Mouse (Mus musculus) liver, embryonic 14.5 days (tissue): ENCODE results near the gene Kcna2.

Experiments
- CTCF ChIP-seq: IDR thresholded peaks from 2 replicates; pipeline ENCODE4 v1.5.1; 2016; ENCODE audit warnings: antibody characterized with exemption, low read depth, control low read depth
- EP300 ChIP-seq: IDR thresholded peaks from 2 replicates; pipeline ENCODE4 v1.6.1; 2016; ENCODE audit warnings: antibody characterized with exemption, low read depth

GRCm38 (mm10) chr3:107153772-107154655 is 53.1 kb downstream of the Kcna2 start:
- TF ChIP-seq CTCF, result no peak
- TF ChIP-seq EP300, result no peak
